Mouse (Mus musculus): ENCODE results near the gene Car7. TPM values are rescaled to one million over a fixed set of nuclear protein-coding genes. Genes with fewer than 3 reads are reported as not detected.
"Not testable (repeated sequence)": the region's sequence is repeated elsewhere in the genome, so short reads cannot be mapped to it uniquely, and the experiment has no call there.

The Car7 gene
- polyA plus RNA-seq, 1 experiment from 2014 or later: 0.83 TPM

GRCm38 (mm10) chr8:104570436-104571343, 36.2 kb downstream of the Car7 start:
- no peaks in the 10 kb centered on the region for H3K27me3 ChIP-seq
- peak overlapping the region; percentile 72 for H3K4me2 ChIP-seq (replicated peaks)
- no peaks in the 10 kb centered on the region for H3K36me3 ChIP-seq
- H3K27ac ChIP-seq: no peak overlapping the region
- peak overlapping the region; percentile 40 for H3K4me3 ChIP-seq
- 6% methylated on average over 26 of the region's 26 CpGs for WGBS
- 0 out of 2 replicates have a peak, but pooled peaks cover 3% of the 10 kb centered on the region for H3K4me1 ChIP-seq
- no peaks in the 10 kb centered on the region for H3K9me3 ChIP-seq
- H3K9ac ChIP-seq: peak overlapping the region; percentile 31; the same call in 1 of the 2 replicates
- peak; percentile 72 for ATAC-seq (ENCODE audit: low FRiP score, low read depth)

GRCm38 (mm10) chr8:104576820-104577219, 42.3 kb downstream of the Car7 start:
- Histone ChIP-seq H3K4me1 (no peaks in the 10 kb centered on the region), H3K27me3 (no peaks in the 10 kb centered on the region), H3K36me3 (no peaks in the 10 kb centered on the region), H3K9ac (no peak overlapping the region), H3K27ac (no peak overlapping the region), H3K9me3 (no peaks in the 10 kb centered on the region), H3K4me3 (no peak overlapping the region), H3K4me2 (replicated peaks) (no peak overlapping the region)
- WGBS: 91% methylated on average over 3 of the region's 3 CpGs
- no peak for ATAC-seq (ENCODE audit: low FRiP score, low read depth)

GRCm38 (mm10) chr8:104577606-104578005, 43.1 kb downstream of the Car7 start:
- ATAC-seq (ENCODE audit: low FRiP score, low read depth); H3K9me3 ChIP-seq; H3K4me1 ChIP-seq; H3K9ac ChIP-seq; H3K4me3 ChIP-seq; H3K36me3 ChIP-seq; H3K27me3 ChIP-seq; H3K27ac ChIP-seq; H3K4me2 ChIP-seq (replicated peaks): not testable (repeated sequence)
- WGBS: 81% methylated on average over 17 of the region's 17 CpGs

- no peaks in the 10 kb centered on the region for H3K4me1 ChIP-seq
- H3K36me3 ChIP-seq: no peaks in the 10 kb centered on the region
- H3K9me3 ChIP-seq: peaks cover 10% of the 10 kb centered on the region; the same call in 1 of the 2 replicates
- no peak for ATAC-seq (ENCODE audit: low FRiP score, low read depth)
- WGBS: 56% methylated on average over 1 of the region's 1 CpGs
- H3K27ac ChIP-seq: no peak overlapping the region
- H3K4me3 ChIP-seq: no peak overlapping the region
- no peak overlapping the region for H3K4me2 ChIP-seq (replicated peaks)
- H3K9ac ChIP-seq: no peak overlapping the region
- no peaks in the 10 kb centered on the region for H3K27me3 ChIP-seq
These were observed 50.0 kb downstream of the Car7 start for GRCm38 (mm10) chr8:104584522-104584921.

GRCm38 (mm10) chr8:104590284-104590683, 55.8 kb downstream of the Car7 start:
- H3K4me3 ChIP-seq: no peak overlapping the region
- no peaks in the 10 kb centered on the region for H3K9me3 ChIP-seq
- no peak overlapping the region for H3K4me2 ChIP-seq (replicated peaks)
- H3K27me3 ChIP-seq: no peaks in the 10 kb centered on the region
- H3K27ac ChIP-seq: no peak overlapping the region
- no peak for ATAC-seq (ENCODE audit: low FRiP score, low read depth)
- WGBS: 92% methylated on average over 3 of the region's 3 CpGs
- H3K9ac ChIP-seq: no peak overlapping the region
- peaks cover 18% of the 10 kb centered on the region for H3K36me3 ChIP-seq
- peaks cover 14% of the 10 kb centered on the region for H3K4me1 ChIP-seq

GRCm38 (mm10) chr8:104591133-104591834, 56.8 kb downstream of the Car7 start, which contains the start of gene Pdp2:
TSS of gene Pdp2 (plus strand) at chr8:104591451.
- under 1% methylated on average over 44 of the region's 44 CpGs for WGBS
- peak; percentile 98 for ATAC-seq (ENCODE audit: low FRiP score, low read depth)
- peak within 1 kb of the TSS; percentile 83 for H3K27ac ChIP-seq

DNA sequence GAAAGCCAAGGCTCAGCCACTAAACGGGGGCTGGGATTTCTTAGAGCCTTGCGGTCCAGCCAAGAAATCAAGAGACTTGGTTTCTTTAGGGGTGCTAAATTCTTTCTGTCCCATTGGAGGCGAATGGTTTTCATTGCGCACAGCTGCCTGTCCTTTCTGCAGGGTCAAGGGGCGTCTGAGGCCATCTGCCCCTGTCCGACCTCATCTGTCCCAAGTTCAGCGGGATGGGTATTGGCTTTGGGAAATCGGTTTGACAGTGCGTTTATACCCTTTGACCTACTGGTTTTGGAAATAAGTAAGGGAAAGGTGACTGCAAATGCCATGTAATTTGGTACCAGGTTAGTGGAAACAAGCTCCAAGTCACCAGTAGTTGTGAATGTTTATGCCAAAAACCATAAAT, 57.4 kb downstream of the Car7 start:
- Histone ChIP-seq H3K9me3 (no peaks in the 10 kb centered on the region), H3K36me3 (peaks cover 33% of the 10 kb centered on the region), H3K27ac (peak overlapping the region; percentile 83), H3K4me2 (replicated peaks) (peak overlapping the region; percentile 88), H3K27me3 (no peaks in the 10 kb centered on the region), H3K9ac (peak overlapping the region; percentile 74), H3K4me3 (peak overlapping the region; percentile 69), H3K4me1 (peaks cover 14% of the 10 kb centered on the region)
- under 1% methylated on average over 9 of the region's 9 CpGs for WGBS
- ATAC-seq (ENCODE audit: low FRiP score, low read depth): peak; percentile 3; the same call in 1 of the 2 replicates

More at GRCm38 (mm10) chr8:104591133-104591834, 56.8 kb downstream of the Car7 start, which contains the start of gene Pdp2:
- peak within 1 kb of the TSS; percentile 74 for H3K9ac ChIP-seq
- H3K27me3 ChIP-seq: no peaks in the 10 kb centered on the region
- no peaks in the 10 kb centered on the region for H3K9me3 ChIP-seq
- H3K4me2 ChIP-seq (replicated peaks): peak within 1 kb of the TSS; percentile 88
- H3K4me3 ChIP-seq: peak within 1 kb of the TSS; percentile 69
- H3K36me3 ChIP-seq: peaks cover 28% of the 10 kb centered on the region
- H3K4me1 ChIP-seq: peaks cover 14% of the 10 kb centered on the region

- H3K27ac ChIP-seq: no peak overlapping the region
- no peak overlapping the region for H3K9ac ChIP-seq
- H3K4me2 ChIP-seq (replicated peaks): peak overlapping the region; percentile 88
- no peak for ATAC-seq (ENCODE audit: low FRiP score, low read depth)
- H3K9me3 ChIP-seq: no peaks in the 10 kb centered on the region
- H3K4me3 ChIP-seq: peak overlapping the region; percentile 69
- WGBS: 60% methylated on average over 6 of the region's 6 CpGs
- no peaks in the 10 kb centered on the region for H3K27me3 ChIP-seq
- H3K4me1 ChIP-seq: peaks cover 14% of the 10 kb centered on the region
- peaks cover 38% of the 10 kb centered on the region for H3K36me3 ChIP-seq
These were observed 58.1 kb downstream of the Car7 start for GRCm38 (mm10) chr8:104592566-104592965.

GRCm38 (mm10) chr8:104593536-104594325, 59.2 kb downstream of the Car7 start:
- no peak for ATAC-seq (ENCODE audit: low FRiP score, low read depth)
- Histone ChIP-seq H3K27ac (no peak overlapping the region), H3K4me3 (no peak overlapping the region), H3K4me1 (peaks cover 14% of the 10 kb centered on the region), H3K9me3 (no peaks in the 10 kb centered on the region), H3K9ac (no peak overlapping the region), H3K36me3 (peaks cover 40% of the 10 kb centered on the region), H3K4me2 (replicated peaks) (no peak overlapping the region), H3K27me3 (no peaks in the 10 kb centered on the region)
- WGBS: 90% methylated on average over 31 of the region's 31 CpGs

- no peak overlapping the region for H3K27ac ChIP-seq
- H3K4me1 ChIP-seq: peaks cover 14% of the 10 kb centered on the region
- H3K36me3 ChIP-seq: peaks cover 40% of the 10 kb centered on the region
- 95% methylated on average over 19 of the region's 19 CpGs for WGBS
- no peaks in the 10 kb centered on the region for H3K9me3 ChIP-seq
- no peaks in the 10 kb centered on the region for H3K27me3 ChIP-seq
- no peak overlapping the region for H3K9ac ChIP-seq
- ATAC-seq (ENCODE audit: low FRiP score, low read depth): no peak
- H3K4me3 ChIP-seq: no peak overlapping the region
- H3K4me2 ChIP-seq (replicated peaks): no peak overlapping the region
These were observed 60.3 kb downstream of the Car7 start for GRCm38 (mm10) chr8:104594611-104595362.

All from limb, embryonic 13.5 days (tissue).